Mouse (Mus musculus): ENCODE measurements at regions not wholly inside any gene's neighbourhood (a gene's known extent, or its start where the extent isn't known, plus 50 kb on each side); places are given as distances from the start of the nearest gene placed in this dataset.

DNA sequence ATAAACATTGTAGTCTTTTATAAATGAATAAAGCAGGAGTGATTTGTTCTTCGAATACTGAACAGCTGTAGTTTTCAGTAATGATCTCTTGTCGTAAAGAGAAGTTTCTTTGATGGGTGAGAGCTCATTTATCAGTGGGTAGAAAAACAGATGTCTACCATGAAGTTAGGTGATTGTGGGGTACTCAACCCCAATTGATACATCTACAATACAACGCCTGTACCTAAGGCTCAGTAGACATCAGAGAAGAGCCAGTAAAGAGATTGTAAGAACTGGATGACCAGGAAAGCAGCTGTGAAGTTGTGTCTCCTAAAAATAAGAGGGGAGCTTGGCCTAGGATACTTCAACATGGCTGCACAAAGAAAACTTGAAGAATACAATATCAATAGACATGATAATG lies 143.1 kb upstream of the Ednrb start:
- TF ChIP-seq POLR2A (IDR thresholded peaks at IDR 0.05; ENCODE audit: borderline replicate concordance, extremely low read depth, insufficient read depth, insufficient read length, poor library complexity, severe bottlenecking) (no peak), CTCF (IDR thresholded peaks at IDR 0.05; ENCODE audit: borderline replicate concordance, extremely low read depth, insufficient read depth, insufficient read length) (no peak)
